Mouse (Mus musculus) splenic B cell, adult 2 months (primary cell): ENCODE measurements at regions not wholly inside any gene's neighbourhood (a gene's known extent, or its start where the extent isn't known, plus 50 kb on each side); places are given as distances from the start of the nearest gene placed in this dataset.
A peak's percentile ranks its signal among the peaks of the same experiment; 100 is the strongest.

Source experiments
- DNase-seq: peaks from one replicate; pipeline ENCODE4 v3.0.0-alpha.2; 2011; ENCODE audit warnings: low read depth, low spot score
- H3K27me3 ChIP-seq: 2 replicates; pipeline ENCODE4 v1.6.1; 2012; ENCODE audit warnings: mild to moderate bottlenecking, low read length, moderate library complexity, mixed read lengths; ENCODE audit not compliant: control insufficient read depth, poor library complexity, insufficient read depth, severe bottlenecking
- H3K36me3 ChIP-seq: 2 replicates; pipeline ENCODE4 v1.6.1; 2012; ENCODE audit warnings: mild to moderate bottlenecking, low read length, moderate library complexity, mixed read lengths; ENCODE audit not compliant: control insufficient read depth, poor library complexity, insufficient read depth, severe bottlenecking

- no peaks in the 10 kb centered on the region for H3K27me3 ChIP-seq
- DNase-seq = no peak
- no peaks in the 10 kb centered on the region for H3K36me3 ChIP-seq
Observed at GRCm38 (mm10) chr1:60665329-60665728, 51.3 kb upstream of the Cd28 start.

- DNase-seq = no peak
- no peaks in the 10 kb centered on the region for H3K36me3 ChIP-seq
Observed at GRCm38 (mm10) chr1:60662301-60662986, 54.2 kb upstream of the Cd28 start.

GRCm38 (mm10) chr1:60661857-60662256 lies 54.7 kb upstream of the Cd28 start:
- H3K36me3 ChIP-seq = no peaks in the 10 kb centered on the region
- no peaks in the 10 kb centered on the region for H3K27me3 ChIP-seq
- DNase-seq = no peak

More at GRCm38 (mm10) chr1:60662301-60662986, 54.2 kb upstream of the Cd28 start:
- no peaks in the 10 kb centered on the region for H3K27me3 ChIP-seq

- no peak for DNase-seq
Observed at GRCm38 (mm10) chr1:60659604-60660003, 57.0 kb upstream of the Cd28 start.

GRCm38 (mm10) chr1:60659041-60659440 lies 57.6 kb upstream of the Cd28 start:
- Histone ChIP-seq H3K27me3 (no peaks in the 10 kb centered on the region), H3K36me3 (no peaks in the 10 kb centered on the region)
- no peak for DNase-seq

More at GRCm38 (mm10) chr1:60659604-60660003, 57.0 kb upstream of the Cd28 start:
- H3K36me3 ChIP-seq = no peaks in the 10 kb centered on the region
- no peaks in the 10 kb centered on the region for H3K27me3 ChIP-seq

- DNase-seq = no peak
- Histone ChIP-seq H3K36me3 (no peaks in the 10 kb centered on the region), H3K27me3 (no peaks in the 10 kb centered on the region)
Observed at GRCm38 (mm10) chr1:60658383-60658782, 58.2 kb upstream of the Cd28 start.

GRCm38 (mm10) chr1:60657511-60657910 lies 59.1 kb upstream of the Cd28 start:
- no peaks in the 10 kb centered on the region for H3K27me3 ChIP-seq
- no peaks in the 10 kb centered on the region for H3K36me3 ChIP-seq
- DNase-seq = no peak

- H3K36me3 ChIP-seq = no peaks in the 10 kb centered on the region
- DNase-seq = no peak
- no peaks in the 10 kb centered on the region for H3K27me3 ChIP-seq
Observed at GRCm38 (mm10) chr1:60656976-60657375, 59.6 kb upstream of the Cd28 start.

GRCm38 (mm10) chr1:60655691-60656595 lies 60.7 kb upstream of the Cd28 start:
- H3K36me3 ChIP-seq = no peaks in the 10 kb centered on the region
- DNase-seq = no peak

GRCm38 (mm10) chr1:60655206-60655605 lies 61.4 kb upstream of the Cd28 start:
- H3K27me3 ChIP-seq = no peaks in the 10 kb centered on the region
- DNase-seq = no peak
- H3K36me3 ChIP-seq = no peaks in the 10 kb centered on the region

More at GRCm38 (mm10) chr1:60655691-60656595, 60.7 kb upstream of the Cd28 start:
- no peaks in the 10 kb centered on the region for H3K27me3 ChIP-seq

GRCm38 (mm10) chr1:60652570-60653011 lies 64.0 kb upstream of the Cd28 start:
- peak; percentile 6 for DNase-seq
- H3K27me3 ChIP-seq = no peaks in the 10 kb centered on the region

GRCm38 (mm10) chr1:60650158-60650557 lies 66.4 kb upstream of the Cd28 start:
- no peak for DNase-seq
- no peaks in the 10 kb centered on the region for H3K36me3 ChIP-seq
- no peaks in the 10 kb centered on the region for H3K27me3 ChIP-seq

More at GRCm38 (mm10) chr1:60652570-60653011, 64.0 kb upstream of the Cd28 start:
- no peaks in the 10 kb centered on the region for H3K36me3 ChIP-seq

- DNase-seq = no peak
- Histone ChIP-seq H3K36me3 (no peaks in the 10 kb centered on the region), H3K27me3 (no peaks in the 10 kb centered on the region)
Observed at GRCm38 (mm10) chr1:60649303-60649850, 67.2 kb upstream of the Cd28 start.

- no peak for DNase-seq
- Histone ChIP-seq H3K27me3 (no peaks in the 10 kb centered on the region), H3K36me3 (no peaks in the 10 kb centered on the region)
Observed at GRCm38 (mm10) chr1:60646828-60647227, 69.8 kb upstream of the Cd28 start.

GRCm38 (mm10) chr1:60646174-60646573 lies 70.4 kb upstream of the Cd28 start:
- DNase-seq = no peak
- Histone ChIP-seq H3K27me3 (no peaks in the 10 kb centered on the region), H3K36me3 (no peaks in the 10 kb centered on the region)
